Mouse (Mus musculus) midbrain, postnatal 0 days (tissue): ENCODE measurements around the gene Galnt16. TPM values are rescaled to one million over a fixed set of nuclear protein-coding genes. Genes with fewer than 3 reads are reported as not detected.

ENCODE experiments used
- ATAC-seq: fragments of 200-750 bp; cut with Nextera tagmentation; 2 replicates; pipeline ENCODE4 v1.8.0; 2017; ENCODE audit warnings: moderate number of reproducible peaks, mild to moderate bottlenecking, moderate TSS enrichment, moderate library complexity; ENCODE audit not compliant: low FRiP score
- DNase-seq: peaks from one replicate; pipeline ENCODE4 v3.0.0-alpha.2; 2015; ENCODE audit warnings: low spot score
- H3K27ac ChIP-seq: fragments of 300-500 bp; sonication (generic); 2 replicates; pipeline ENCODE4 v1.5.1; 2014; ENCODE audit warnings: low read depth, mild to moderate bottlenecking, low read length, mixed read lengths
- H3K27me3 ChIP-seq: fragments of 300-500 bp; sonication (generic); 2 replicates; pipeline ENCODE4 v1.6.1; 2014; ENCODE audit warnings: low read length, control low read depth, mixed read lengths; ENCODE audit not compliant: insufficient read depth
- H3K36me3 ChIP-seq: fragments of 300-500 bp; sonication (generic); 2 replicates; pipeline ENCODE4 v1.6.1; 2014; ENCODE audit warnings: low read length, control low read depth, mixed read lengths; ENCODE audit not compliant: insufficient read depth
- H3K4me1 ChIP-seq: fragments of 300-500 bp; sonication (generic); 2 replicates; pipeline ENCODE4 v1.6.1; 2014; ENCODE audit warnings: mild to moderate bottlenecking, control low read depth, antibody characterized with exemption, low read length, mixed read lengths; ENCODE audit not compliant: insufficient read depth
- H3K4me2 ChIP-seq: fragments of 300-500 bp; sonication (generic); 2 replicates; pipeline ENCODE4 v1.6.1; 2014; ENCODE audit warnings: low read depth, mild to moderate bottlenecking, low read length, mixed read lengths; ENCODE audit not compliant: poor library complexity, severe bottlenecking
- H3K4me3 ChIP-seq: fragments of 300-500 bp; sonication (generic); 2 replicates; pipeline ENCODE4 v1.5.1; 2014; ENCODE audit warnings: low read depth, mild to moderate bottlenecking, low read length, moderate library complexity
- H3K9ac ChIP-seq: fragments of 300-500 bp; sonication (generic); replicated peaks from 2 replicates; pipeline ENCODE4 v1.6.1; 2014; ENCODE audit warnings: mild to moderate bottlenecking, low read length, moderate library complexity, mixed read lengths; ENCODE audit not compliant: poor library complexity, severe bottlenecking
- H3K9me3 ChIP-seq: fragments of 300-500 bp; sonication (generic); 2 replicates; pipeline ENCODE4 v1.6.1; 2016; ENCODE audit warnings: low read length, control low read depth
- CTCF ChIP-seq: IDR thresholded peaks from 2 replicates; pipeline ENCODE4 v1.5.1; 2016; ENCODE audit warnings: antibody characterized with exemption, mild to moderate bottlenecking
- WGBS: fragments of 180-500 bp; shearing (Covaris S2); extraction: QIAGEN DNeasy Blood & Tissue Kit; methylation state at CpG from one replicate; pipeline ENCODE4 v1.1.7; 2014; 5-methylcytosine and 5-hydroxymethylcytosine counted together
- polyA plus RNA-seq: library from polyadenylated mRNA; unstranded; fragments of >200 nt; fragmentation: Nextera tagmentation; extraction: Ambion mirVana; gene quantifications from 2 replicates; pipeline ENCODE4 v1.2.1, GENCODE M21; 2015
- total RNA-seq: library from RNA; depleted of rRNA; stranded (reverse); fragments of >200 nt; gene quantifications from 2 replicates; pipeline ENCODE4 v1.2.3, GENCODE M21; 2014

Gene Galnt16
- total and polyA plus RNA-seq, 2 experiments from 2014 or later: 41.1 to 83.0 TPM

GRCm38 (mm10) chr12:80642725-80643692, 124.9 kb downstream of the Galnt16 start:
- H3K4me2 ChIP-seq: peak overlapping the region; percentile 71
- peaks cover 12% of the 10 kb centered on the region for H3K36me3 ChIP-seq
- no peaks in the 10 kb centered on the region for H3K27me3 ChIP-seq
- peaks cover 17% of the 10 kb centered on the region for H3K4me1 ChIP-seq
- peak; percentile 77 for ATAC-seq
- DNase-seq: peak; percentile 35
- TF ChIP-seq CTCF: peak; percentile 72
- H3K9ac ChIP-seq: peak overlapping the region; percentile 84
- 3% methylated on average over 38 of the region's 48 CpGs for WGBS
- H3K27ac ChIP-seq: peak overlapping the region; percentile 89
- no peaks in the 10 kb centered on the region for H3K9me3 ChIP-seq
- peak overlapping the region; percentile 81 for H3K4me3 ChIP-seq

GRCm38 (mm10) chr12:80643693-80644505, 125.8 kb downstream of the Galnt16 start, which contains the start of the genes Slc39a9 and Erh:
Gene Slc39a9, plus strand, starts transcription at chr12:80643883.
Gene Erh, minus strand, starts transcription at chr12:80644341.
- under 1% methylated on average over 50 of the region's 50 CpGs for WGBS
- Histone ChIP-seq H3K27me3 (no peaks in the 10 kb centered on the region), H3K9ac (peak within 1 kb of the TSS; percentile 84), H3K4me1 (peaks cover 17% of the 10 kb centered on the region), H3K4me2 (peak within 1 kb of the TSS; percentile 73), H3K27ac (peak within 1 kb of the TSS; percentile 89), H3K4me3 (peak within 1 kb of the TSS; percentile 81), H3K36me3 (peaks cover 8% of the 10 kb centered on the region), H3K9me3 (no peaks in the 10 kb centered on the region)
- DNase-seq: peak; percentile 97
- TF ChIP-seq CTCF: peak; percentile 36
- ATAC-seq: peak; percentile 97

- H3K9me3 ChIP-seq: no peaks in the 10 kb centered on the region
- no peak for TF ChIP-seq CTCF
- H3K4me3 ChIP-seq: peak overlapping the region; percentile 81
- DNase-seq (no peak), ATAC-seq (no peak)
- H3K27ac ChIP-seq: peak overlapping the region; percentile 89
- 7% methylated on average over 18 of the region's 18 CpGs for WGBS
- peaks cover 5% of the 10 kb centered on the region for H3K36me3 ChIP-seq
- peaks cover 17% of the 10 kb centered on the region for H3K4me1 ChIP-seq
- H3K27me3 ChIP-seq: no peaks in the 10 kb centered on the region
- peak overlapping the region; percentile 84 for H3K9ac ChIP-seq
- peak overlapping the region; percentile 73 for H3K4me2 ChIP-seq
These were observed 126.4 kb downstream of the Galnt16 start for GRCm38 (mm10) chr12:80644506-80644868.

- H3K4me3 ChIP-seq: no peak overlapping the region
- H3K27me3 ChIP-seq: no peaks in the 10 kb centered on the region
- ATAC-seq (no peak), DNase-seq (no peak)
- H3K9me3 ChIP-seq: no peaks in the 10 kb centered on the region
- H3K36me3 ChIP-seq: no peaks in the 10 kb centered on the region
- no peak for TF ChIP-seq CTCF
- no peak overlapping the region for H3K9ac ChIP-seq
- H3K4me2 ChIP-seq: peak overlapping the region; percentile 73
- H3K4me1 ChIP-seq: peaks cover 17% of the 10 kb centered on the region
- 99% methylated on average over 3 of the region's 3 CpGs for WGBS
- H3K27ac ChIP-seq: no peak overlapping the region
These were observed 128.3 kb downstream of the Galnt16 start for GRCm38 (mm10) chr12:80646377-80646776.

GRCm38 (mm10) chr12:80653951-80654658, 136.0 kb downstream of the Galnt16 start:
- 84% methylated on average over 7 of the region's 7 CpGs for WGBS
- no peaks in the 10 kb centered on the region for H3K4me1 ChIP-seq
- no peaks in the 10 kb centered on the region for H3K36me3 ChIP-seq
- H3K27ac ChIP-seq: no peak overlapping the region
- no peak for TF ChIP-seq CTCF
- ATAC-seq (no peak), DNase-seq (peak; percentile 37)
- no peak overlapping the region for H3K4me2 ChIP-seq
- no peak overlapping the region for H3K4me3 ChIP-seq
- no peak overlapping the region for H3K9ac ChIP-seq
- H3K27me3 ChIP-seq: no peaks in the 10 kb centered on the region
- H3K9me3 ChIP-seq: no peaks in the 10 kb centered on the region
